Mouse (Mus musculus): ENCODE measurements around the gene Guca1a. TPM values are rescaled to one million over a fixed set of nuclear protein-coding genes. Genes with fewer than 3 reads are reported as not detected.

Guca1a gene
- total RNA-seq, 2 experiments from 2014 or later = 0.43 TPM; not detected in 1

Other genes with a start within 250 kb of the Guca1a start
- 10 to 100 TPM; 31.9 to 33.5 TPM for gene Mrps10, start 31.7 kb downstream of the Guca1a start, total RNA-seq (2021)
- gene Guca1b, start 15.2 kb downstream of the Guca1a start, total RNA-seq (2021) = under 1 TPM; 0.32 to 0.43 TPM
- gene AI661453, start 36.0 kb upstream of the Guca1a start, total RNA-seq (2021) = under 1 TPM; 0.49 to 0.59 TPM
- not detected for gene 1700001C19Rik, start 36.8 kb upstream of the Guca1a start, total RNA-seq (2021)
- gene Taf8, start 101.7 kb upstream of the Guca1a start, total RNA-seq (2021) = 10 to 100 TPM in 1 of 2 experiments, 1 to 10 TPM in 1; 9.6 to 10.0 TPM
- gene Ccnd3, start 104.5 kb upstream of the Guca1a start, total RNA-seq (2021) = 10 to 100 TPM; 31.4 to 44.8 TPM
- 10 to 100 TPM; 12.1 to 13.8 TPM for gene Bysl, start 210.9 kb upstream of the Guca1a start, total RNA-seq (2021)
- 10 to 100 TPM; 16.0 to 16.2 TPM for gene Med20, start 211.0 kb upstream of the Guca1a start, total RNA-seq (2021)
- gene Gm20517, start 211.0 kb upstream of the Guca1a start, total RNA-seq (2021) = 1 to 10 TPM; 2.3 to 2.5 TPM
- 1 to 10 TPM; 2.2 to 2.8 TPM for gene Usp49, start 230.1 kb upstream of the Guca1a start, total RNA-seq (2021)

All from gastrocnemius, postnatal 25 days (tissue).